Mouse (Mus musculus) CH12.LX (cell line): ENCODE measurements around the gene Drg1. TPM values are rescaled to one million over a fixed set of nuclear protein-coding genes. Genes with fewer than 3 reads are reported as not detected.

Experiments
- DNase-seq: peaks from one replicate; pipeline ENCODE4 v3.0.0-alpha.2; 2013; ENCODE audit errors: extremely low read depth
- H3K27ac ChIP-seq: 2 replicates; pipeline ENCODE4 v1.5.1; 2012; ENCODE audit warnings: low read depth, mild to moderate bottlenecking, control low read depth, moderate library complexity; ENCODE audit not compliant: insufficient read depth
- H3K27me3 ChIP-seq: replicated peaks from 2 replicates; pipeline ENCODE3; 2012; ENCODE audit warnings: inconsistent platforms
- H3K36me3 ChIP-seq, 2 experiments: replicated peaks in 1 of 2; 2 replicates each; pipeline versions ENCODE3 to v1.6.1; 2012; ENCODE audit warnings: inconsistent platforms in 1 of 2, low read length in 1 of 2, mild to moderate bottlenecking in 1 of 2, mixed read lengths in 1 of 2, moderate library complexity in 1 of 2; ENCODE audit not compliant: control insufficient read depth in 1 of 2, insufficient read depth in 1 of 2
- H3K4me1 ChIP-seq, 2 experiments: 2 replicates each; pipeline ENCODE4 v1.6.1; 2012; ENCODE audit warnings: inconsistent platforms in 1 of 2, moderate library complexity in 1 of 2; ENCODE audit not compliant: insufficient read depth in 2 of 2, control insufficient read depth in 1 of 2
- H3K4me2 ChIP-seq: 2 replicates; pipeline ENCODE4 v1.6.1; 2012; ENCODE audit warnings: low read depth, mild to moderate bottlenecking, control low read depth; ENCODE audit not compliant: poor library complexity, insufficient read depth, severe bottlenecking
- H3K4me3 ChIP-seq, 3 experiments: fragments of 150-350 bp in 1 of 3; sonication (generic) in 1 of 3; replicated peaks in 1 of 3; 2 replicates each; pipeline versions ENCODE3 to v1.5.1; 2011 to 2012; ENCODE audit warnings: low read depth in 2 of 3, low read length in 2 of 3, mild to moderate bottlenecking in 2 of 3, moderate library complexity in 2 of 3, control low read depth in 1 of 3, improper control_type of control experiment in 1 of 3, inconsistent platforms in 1 of 3, mixed read lengths in 1 of 3; ENCODE audit not compliant: poor library complexity in 1 of 3
- H3K79me2 ChIP-seq: replicated peaks from 2 replicates; pipeline ENCODE4 v1.6.1; 2012; ENCODE audit warnings: mild to moderate bottlenecking, moderate library complexity; ENCODE audit not compliant: control insufficient read depth, poor library complexity, insufficient read depth, severe bottlenecking; ENCODE audit errors: extremely low read depth
- H3K9ac ChIP-seq: 2 replicates; pipeline ENCODE4 v1.6.1; 2012; ENCODE audit warnings: low read depth, mild to moderate bottlenecking, control low read depth, moderate library complexity; ENCODE audit not compliant: insufficient read depth
- H3K9me3 ChIP-seq: replicated peaks from 2 replicates; pipeline ENCODE3; 2012; ENCODE audit warnings: low read length, inconsistent platforms, mixed read lengths
- CHD1 ChIP-seq: IDR thresholded peaks from 2 replicates; pipeline ENCODE4 v1.6.1; 2012; ENCODE audit warnings: low read depth, low read length, improper control_type of control experiment, inconsistent platforms
- CHD2 ChIP-seq: IDR thresholded peaks from 2 replicates; pipeline ENCODE4 v1.6.1; 2011; ENCODE audit warnings: low read length, improper control_type of control experiment
- CTCF ChIP-seq, 2 experiments: IDR thresholded peaks in 1 of 2; conservative IDR thresholded peaks in 1 of 2; 2 replicates each; pipeline ENCODE4 v1.5.1; 2011 to 2012; ENCODE audit warnings: low read depth in 2 of 2, low read length in 2 of 2, improper control_type of control experiment in 1 of 2, inconsistent platforms in 1 of 2, mild to moderate bottlenecking in 1 of 2, moderate library complexity in 1 of 2
- ELF1 ChIP-seq: IDR thresholded peaks from 2 replicates; pipeline ENCODE4 v1.6.1; 2014; ENCODE audit warnings: low read depth, mild to moderate bottlenecking, inconsistent platforms, low read length, improper control_type of control experiment
- HCFC1 ChIP-seq: IDR thresholded peaks from 2 replicates; pipeline ENCODE4 v1.6.1; 2012; ENCODE audit warnings: low read depth, mild to moderate bottlenecking, inconsistent platforms, low read length, improper control_type of control experiment
- IRF4 ChIP-seq: IDR thresholded peaks from 2 replicates; pipeline ENCODE4 v1.6.1; 2014; ENCODE audit warnings: low read depth, mild to moderate bottlenecking, inconsistent platforms, low read length, improper control_type of control experiment
- JUN ChIP-seq: IDR thresholded peaks from 2 replicates; pipeline ENCODE4 v1.6.1; 2011; ENCODE audit warnings: low read depth, mild to moderate bottlenecking, low read length, improper control_type of control experiment, moderate library complexity; ENCODE audit not compliant: insufficient read depth
- JUND ChIP-seq: conservative IDR thresholded peaks from 2 replicates; pipeline ENCODE4 v1.6.1; 2011; ENCODE audit warnings: low read depth, low read length, improper control_type of control experiment
- MAX ChIP-seq: IDR thresholded peaks from 2 replicates; pipeline ENCODE4 v1.6.1; 2011; ENCODE audit warnings: low read length, improper control_type of control experiment
- MXI1 ChIP-seq: IDR thresholded peaks from 2 replicates; pipeline ENCODE4 v1.6.1; 2011; ENCODE audit warnings: mild to moderate bottlenecking, low read depth, low read length, improper control_type of control experiment
- MYC ChIP-seq: IDR thresholded peaks from 2 replicates; pipeline ENCODE4 v1.6.1; 2011; ENCODE audit warnings: low read depth, mild to moderate bottlenecking, improper control_type of control experiment, low read length
- NRF1 ChIP-seq: IDR thresholded peaks from 2 replicates; pipeline ENCODE4 v1.6.1; 2014; ENCODE audit warnings: low read depth, mild to moderate bottlenecking, inconsistent platforms, low read length, improper control_type of control experiment, moderate library complexity
- RAD21 ChIP-seq: IDR thresholded peaks from 2 replicates; pipeline ENCODE4 v1.6.1; 2011; ENCODE audit warnings: low read depth, mild to moderate bottlenecking, low read length, improper control_type of control experiment, moderate library complexity
- RCOR1 ChIP-seq: conservative IDR thresholded peaks from 2 replicates; pipeline ENCODE4 v1.6.1; 2012; ENCODE audit warnings: low read depth, mild to moderate bottlenecking, inconsistent platforms, low read length, improper control_type of control experiment
- TCF12 ChIP-seq: IDR thresholded peaks from 2 replicates; pipeline ENCODE4 v1.6.1; 2014; ENCODE audit warnings: low read depth, mild to moderate bottlenecking, inconsistent platforms, low read length, improper control_type of control experiment
- UBTF ChIP-seq: IDR thresholded peaks from 2 replicates; pipeline ENCODE4 v1.6.1; 2012; ENCODE audit warnings: low read depth, mild to moderate bottlenecking, inconsistent platforms, low read length, improper control_type of control experiment, moderate library complexity
- USF2 ChIP-seq: conservative IDR thresholded peaks from 2 replicates; pipeline ENCODE4 v1.6.1; 2011; ENCODE audit warnings: low read depth, low read length, improper control_type of control experiment
- ZC3H11A ChIP-seq: IDR thresholded peaks from 2 replicates; pipeline ENCODE4 v1.6.1; 2012; ENCODE audit warnings: low read depth, mild to moderate bottlenecking, inconsistent platforms, low read length, improper control_type of control experiment
- ZKSCAN1 ChIP-seq: IDR thresholded peaks from 2 replicates; pipeline ENCODE4 v1.6.1; 2012; ENCODE audit warnings: low read depth, inconsistent platforms, low read length, improper control_type of control experiment, borderline replicate concordance
- ZMIZ1 ChIP-seq: IDR thresholded peaks from 2 replicates; pipeline ENCODE4 v1.6.1; 2012; ENCODE audit warnings: low read depth, mild to moderate bottlenecking, inconsistent platforms, low read length, improper control_type of control experiment
- dilution Hi-C: fragments of 300-500 bp; cut with MboI; formaldehyde crosslinking; loops from 2 replicates; pipeline ENCODE4 v1.14.3; 2020; ENCODE audit warnings: low sequenced_read_pairs; ENCODE audit not compliant: extremely low pct_unique_long_range_greater_than_20kb, extremely low pct_ligation_motif_present
- in situ Hi-C: fragments of 300-500 bp; cut with MboI; formaldehyde crosslinking; loops from 3 replicates; pipeline ENCODE4 v1.14.3; 2019; ENCODE audit warnings: low sequenced_read_pairs, low pct_ligation_motif_present, low pct_unique_long_range_greater_than_20kb, mixed read lengths
- polyA plus RNA-seq: library from polyadenylated mRNA; unstranded; fragments of >175 nt; gene quantifications from 2 replicates; pipeline ENCODE4 v1.2.1, GENCODE M21; 2012; ENCODE audit warnings: low read depth; ENCODE audit not compliant: insufficient read length
- total RNA-seq, 2 experiments: library from RNA; depleted of rRNA; stranded (reverse); fragments of 300-350 nt in 1 of 2; fragments of >200 nt in 1 of 2; gene quantifications; 2 replicates each; pipeline ENCODE4 v1.2.3; 2012 to 2014

Drg1 gene
- total and polyA plus RNA-seq, 3 experiments = 158 to 480 (median 249) TPM

DNA sequence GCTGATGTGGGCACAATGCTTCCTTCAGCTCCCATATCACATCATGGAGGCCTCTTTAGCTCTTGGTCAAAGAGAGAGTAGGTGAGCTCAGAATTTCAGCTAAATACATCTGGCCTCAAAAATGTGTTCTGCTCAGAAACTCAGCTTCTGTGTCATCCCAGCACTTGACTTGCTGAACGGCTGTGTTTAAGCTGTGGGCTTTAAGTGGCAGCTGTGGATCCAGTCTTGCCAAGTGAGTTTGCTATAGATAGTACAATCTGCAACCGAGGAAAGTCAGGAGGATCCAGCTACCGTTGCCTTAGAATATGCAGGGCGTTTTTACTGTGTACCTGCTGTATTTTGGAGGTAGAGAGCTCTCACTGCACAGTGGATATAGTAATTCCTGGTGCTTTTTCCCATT lies 36.2 kb upstream of the Drg1 start:
- Histone ChIP-seq H3K27ac (no peak overlapping the region), H3K4me3 (no peak overlapping the region), H3K4me1 (peaks cover 3 to 19% of the 10 kb centered on the region in 2 experiments; a peak in 3 of 4 replicates), H3K79me2 (no peaks in the 10 kb centered on the region), H3K27me3 (no peaks in the 10 kb centered on the region), H3K4me2 (no peak overlapping the region), H3K9ac (no peak overlapping the region), H3K9me3 (no peaks in the 10 kb centered on the region), H3K36me3 (peaks cover 73 to 94% of the 10 kb centered on the region in 2 experiments)
- no peak for TF ChIP-seq RCOR1
- no peak for TF ChIP-seq HCFC1
- no peak for TF ChIP-seq ZC3H11A
- TF ChIP-seq JUND = no peak
- no peak for TF ChIP-seq CHD2
- TF ChIP-seq JUN = no peak
- no peak for TF ChIP-seq ZMIZ1
- TF ChIP-seq ZKSCAN1 = no peak
- no peak for TF ChIP-seq MAX
- no peak for TF ChIP-seq USF2
- no peak for TF ChIP-seq TCF12
- dilution Hi-C loops (no loop called here), in situ Hi-C loops (no loop called here)
- DNase-seq = no peak

DNA sequence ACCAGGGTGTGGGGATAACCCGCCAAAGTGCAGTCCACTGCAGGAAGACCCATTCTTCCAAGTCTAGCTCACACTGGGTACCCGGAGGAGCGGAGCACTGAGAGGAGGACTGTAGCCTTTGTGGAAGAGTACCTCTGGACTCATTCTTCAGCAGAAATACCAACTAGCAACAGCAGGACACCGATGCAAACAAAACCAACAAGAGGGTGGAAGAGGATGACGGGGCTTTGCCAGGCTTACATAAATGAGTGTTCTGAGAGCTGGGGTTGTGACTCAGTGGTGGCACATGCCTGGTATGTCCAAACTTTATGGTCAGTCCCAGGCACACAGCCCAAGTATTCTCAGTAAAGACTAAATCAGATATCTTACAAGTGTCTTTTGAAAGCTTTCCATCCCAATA lies 34.9 kb upstream of the Drg1 start:
- no peak for TF ChIP-seq MXI1
- TF ChIP-seq CTCF (conservative IDR thresholded peaks at IDR 0.05 in 1 of 2, IDR thresholded peaks at IDR 0.05 in 1 of 2; ENCODE audit: low read depth in 2 of 2, low read length in 2 of 2) = no peak
- TF ChIP-seq RAD21 = no peak
- no peak for TF ChIP-seq MAX
- TF ChIP-seq USF2 = no peak
- TF ChIP-seq IRF4 = no peak
- TF ChIP-seq ELF1 = no peak
- TF ChIP-seq JUN = no peak
- TF ChIP-seq NRF1 = no peak
- no peak for TF ChIP-seq CHD1
- TF ChIP-seq MYC = no peak
- TF ChIP-seq UBTF = no peak
- DNase-seq = no peak
- Histone ChIP-seq H3K36me3 (peaks cover 70 to 94% of the 10 kb centered on the region in 2 experiments), H3K4me3 (no peak overlapping the region), H3K4me2 (no peak overlapping the region), H3K9ac (no peak overlapping the region), H3K9me3 (no peaks in the 10 kb centered on the region), H3K27me3 (no peaks in the 10 kb centered on the region), H3K79me2 (no peaks in the 10 kb centered on the region), H3K27ac (no peak overlapping the region), H3K4me1 (peaks cover 0 to 15% of the 10 kb centered on the region in 2 experiments; a peak in 2 of 4 replicates)
- in situ Hi-C loops (no loop called here), dilution Hi-C loops (no loop called here)
